Mouse (Mus musculus): Measurements from ENCODE around the gene Myh6.
"Not testable (repeated sequence)": the region's sequence is repeated elsewhere in the genome, so short reads cannot be mapped to it uniquely, and the experiment has no call there.

The Myh6 gene

DNA sequence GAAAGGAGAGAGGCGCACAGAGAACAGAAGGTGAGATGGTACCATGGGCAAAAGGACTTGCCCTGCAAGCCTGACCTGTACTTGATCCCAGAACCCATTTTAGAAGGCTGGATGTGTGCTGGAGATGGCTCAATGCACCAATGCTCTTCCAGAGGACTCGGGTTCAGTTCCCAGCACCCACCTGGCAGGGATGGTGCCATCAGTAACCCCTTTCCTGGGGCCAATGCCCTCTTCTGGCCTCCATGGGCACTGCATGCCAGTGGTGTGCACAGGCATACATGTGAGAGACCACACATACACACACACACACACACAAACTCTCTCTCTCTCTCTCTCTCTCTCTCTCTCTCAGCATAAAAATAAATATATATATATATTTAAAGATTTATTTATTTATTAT, 34.7 kb upstream of the Myh6 start:
- Histone ChIP-seq H3K36me3 (ENCODE audit: control insufficient read depth, insufficient read depth, low read length, poor library complexity, severe bottlenecking) (no peaks in the 10 kb centered on the region), H3K27me3 (ENCODE audit: control insufficient read depth, insufficient read depth, low read length, poor library complexity, severe bottlenecking) (no peaks in the 10 kb centered on the region; the same call in 1 of the 2 replicates)
- DNase-seq (ENCODE audit: low read depth, low spot score) = no peak

DNA sequence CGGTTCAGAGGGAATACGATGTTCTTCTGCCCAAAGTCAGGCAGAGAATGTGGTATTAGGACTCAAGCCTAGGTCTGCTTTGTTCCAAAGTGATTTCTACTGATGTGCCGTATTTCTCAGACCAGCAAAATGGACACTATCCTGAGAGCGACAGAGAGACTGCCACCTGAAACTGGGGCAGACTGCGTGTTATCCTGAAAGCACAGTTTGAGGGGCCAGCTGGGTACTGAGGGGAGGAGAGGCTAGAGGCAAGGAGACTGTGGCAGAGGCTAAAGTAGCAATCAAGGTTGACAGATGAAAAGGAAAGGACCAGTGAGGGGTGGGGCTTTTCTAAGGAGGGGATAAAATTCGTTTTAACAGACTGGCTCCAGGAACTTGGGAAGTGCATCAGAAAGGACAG, 34.1 kb upstream of the Myh6 start:
- H3K27me3 ChIP-seq (ENCODE audit: control insufficient read depth, insufficient read depth, low read length, poor library complexity, severe bottlenecking) = no peaks in the 10 kb centered on the region
- no peak for DNase-seq (ENCODE audit: low read depth, low spot score)
- no peaks in the 10 kb centered on the region for H3K36me3 ChIP-seq (ENCODE audit: control insufficient read depth, insufficient read depth, low read length, poor library complexity, severe bottlenecking)

DNA sequence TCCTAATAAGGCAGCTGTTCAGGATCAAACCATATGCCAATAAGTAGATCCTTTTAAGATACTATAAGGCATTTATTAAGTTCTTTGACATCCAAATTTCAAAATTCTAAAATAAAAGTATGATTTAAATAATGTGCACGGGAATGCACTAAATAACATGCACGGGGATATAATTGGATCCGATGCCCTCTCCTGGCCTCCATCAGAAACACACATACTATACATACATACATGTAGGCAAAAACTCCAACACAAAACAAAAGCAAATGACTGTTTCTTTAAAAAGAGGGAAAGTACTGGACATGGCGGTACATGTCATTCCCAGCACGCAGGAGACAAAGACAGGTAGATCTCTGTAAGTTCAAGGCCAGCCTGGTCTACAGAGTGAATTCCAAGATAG, 33.1 kb upstream of the Myh6 start:
- not testable (repeated sequence) for DNase-seq (ENCODE audit: low read depth, low spot score); H3K27me3 ChIP-seq (ENCODE audit: control insufficient read depth, insufficient read depth, low read length, poor library complexity, severe bottlenecking); H3K36me3 ChIP-seq (ENCODE audit: control insufficient read depth, insufficient read depth, low read length, poor library complexity, severe bottlenecking)

DNA sequence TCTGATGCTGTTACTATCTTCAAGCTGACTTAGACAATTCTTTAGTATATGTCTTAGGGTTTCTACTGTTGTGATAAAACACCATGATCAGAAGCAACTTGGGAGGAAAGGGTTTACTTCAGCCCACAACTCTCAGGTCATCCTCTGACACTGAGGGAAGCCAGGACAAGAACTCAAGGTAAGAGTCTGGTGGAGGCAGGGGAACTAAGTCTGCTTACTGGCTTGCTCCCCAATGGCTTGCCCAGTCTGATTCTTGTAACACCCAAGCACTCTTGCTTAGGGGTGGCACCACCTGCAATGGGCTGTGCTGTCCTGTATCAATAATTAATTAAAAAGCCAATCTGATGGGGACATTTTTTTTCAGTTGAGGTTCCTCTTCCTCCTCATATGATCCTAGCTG, 32.0 kb upstream of the Myh6 start:
- no peaks in the 10 kb centered on the region for H3K36me3 ChIP-seq (ENCODE audit: control insufficient read depth, insufficient read depth, low read length, poor library complexity, severe bottlenecking)
- H3K27me3 ChIP-seq (ENCODE audit: control insufficient read depth, insufficient read depth, low read length, poor library complexity, severe bottlenecking) = no peaks in the 10 kb centered on the region
- no peak for DNase-seq (ENCODE audit: low read depth, low spot score)

DNA sequence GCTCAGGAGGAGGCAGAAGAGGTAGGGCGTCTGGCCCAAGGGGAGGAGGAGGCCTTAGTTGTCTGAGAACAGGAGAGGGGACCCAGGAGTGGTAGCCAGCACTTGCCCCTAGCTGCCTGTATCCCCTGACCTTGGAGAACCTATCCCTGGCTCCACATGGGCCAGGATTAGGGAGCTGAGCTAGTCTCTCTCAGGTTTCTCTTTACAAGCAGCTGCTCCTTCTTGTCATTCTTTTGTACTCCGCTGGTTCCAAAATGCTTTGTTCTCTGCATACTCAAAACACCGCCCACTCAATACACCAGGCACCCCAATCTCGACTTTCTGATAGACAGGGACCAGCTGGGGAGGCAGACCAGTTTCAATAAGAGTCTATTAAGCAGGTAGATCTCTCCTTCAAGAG, 30.6 kb upstream of the Myh6 start:
- no peak for DNase-seq (ENCODE audit: low read depth, low spot score)
- no peaks in the 10 kb centered on the region for H3K27me3 ChIP-seq (ENCODE audit: control insufficient read depth, insufficient read depth, low read length, poor library complexity, severe bottlenecking)
- H3K36me3 ChIP-seq (ENCODE audit: control insufficient read depth, insufficient read depth, low read length, poor library complexity, severe bottlenecking) = no peaks in the 10 kb centered on the region

DNA sequence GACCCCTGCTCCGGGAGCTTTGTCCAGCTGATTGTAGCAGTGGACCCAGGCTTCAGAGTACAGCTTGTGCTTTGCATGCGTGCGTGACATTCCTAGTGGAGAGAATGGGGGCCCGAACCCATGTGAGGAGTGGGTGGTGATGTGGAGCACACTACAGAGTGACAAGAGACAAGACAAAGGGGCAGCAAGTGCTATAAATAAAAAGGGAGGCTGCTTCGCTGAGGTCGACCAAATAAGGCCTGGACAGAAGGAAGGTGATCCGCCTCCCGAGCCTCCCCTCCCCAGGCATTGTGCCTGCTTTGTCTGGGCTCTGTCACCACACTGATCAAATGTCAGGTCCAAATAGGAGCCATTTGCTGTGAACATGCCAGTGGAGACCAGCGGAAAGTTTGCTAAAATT, 30.1 kb upstream of the Myh6 start:
- Histone ChIP-seq H3K36me3 (ENCODE audit: control insufficient read depth, insufficient read depth, low read length, poor library complexity, severe bottlenecking) (no peaks in the 10 kb centered on the region), H3K27me3 (ENCODE audit: control insufficient read depth, insufficient read depth, low read length, poor library complexity, severe bottlenecking) (no peaks in the 10 kb centered on the region)
- DNase-seq (ENCODE audit: low read depth, low spot score) = no peak

DNA sequence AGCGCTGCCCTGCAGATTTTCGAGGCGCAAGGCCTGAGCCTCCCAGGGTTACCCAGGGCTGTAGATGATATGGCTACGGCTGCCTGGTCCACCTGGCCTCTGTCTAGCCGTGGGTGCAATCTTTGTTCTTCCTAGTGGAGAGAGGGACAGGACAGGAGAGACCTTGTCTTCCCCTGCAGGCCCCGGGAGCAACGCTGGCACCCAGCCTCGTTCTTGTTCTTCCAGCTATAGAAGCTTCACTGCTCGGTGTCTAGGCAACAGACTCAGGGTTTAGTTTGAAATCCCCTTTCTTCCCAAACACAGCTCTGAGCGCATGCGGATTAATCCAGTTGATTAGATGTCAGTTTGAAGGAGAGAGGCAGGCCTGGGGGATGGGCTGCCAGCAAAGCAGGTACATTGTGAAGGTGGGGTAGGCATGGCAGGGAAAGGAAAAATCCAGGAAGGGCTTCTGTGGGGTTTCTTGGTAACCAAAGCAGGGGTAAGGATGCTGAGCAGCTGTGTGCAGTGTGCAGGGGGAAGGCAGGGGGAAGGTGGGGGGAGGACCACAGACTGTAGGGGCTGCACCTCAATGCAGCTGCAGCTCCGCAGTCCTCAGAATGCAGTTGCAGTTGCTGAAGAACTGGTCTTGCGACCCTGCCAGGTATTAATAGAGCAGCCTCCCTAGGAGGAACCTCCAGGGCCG, 28.9 kb upstream of the Myh6 start:
- DNase-seq (ENCODE audit: low read depth, low spot score) = no peak
- Histone ChIP-seq H3K36me3 (ENCODE audit: control insufficient read depth, insufficient read depth, low read length, poor library complexity, severe bottlenecking) (no peaks in the 10 kb centered on the region), H3K27me3 (ENCODE audit: control insufficient read depth, insufficient read depth, low read length, poor library complexity, severe bottlenecking) (no peaks in the 10 kb centered on the region)

DNA sequence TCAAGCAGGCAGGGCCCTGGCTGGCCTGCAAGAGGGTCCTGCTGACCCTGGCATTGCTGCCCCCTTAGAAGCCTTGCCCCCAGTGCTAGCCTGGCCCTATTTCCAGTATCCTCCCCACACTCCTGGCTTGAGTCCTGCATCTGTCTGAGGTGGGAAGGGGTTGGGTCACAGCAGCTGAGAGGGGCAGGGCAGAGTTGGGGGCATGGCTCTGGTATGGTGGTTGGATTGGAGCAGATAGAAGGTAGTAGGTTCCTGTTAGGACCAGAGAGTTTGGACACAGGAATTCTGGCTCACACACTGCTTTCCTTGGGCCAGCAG, 28.1 kb upstream of the Myh6 start:
- no peaks in the 10 kb centered on the region for H3K27me3 ChIP-seq (ENCODE audit: control insufficient read depth, insufficient read depth, low read length, poor library complexity, severe bottlenecking)
- no peak for DNase-seq (ENCODE audit: low read depth, low spot score)

DNA sequence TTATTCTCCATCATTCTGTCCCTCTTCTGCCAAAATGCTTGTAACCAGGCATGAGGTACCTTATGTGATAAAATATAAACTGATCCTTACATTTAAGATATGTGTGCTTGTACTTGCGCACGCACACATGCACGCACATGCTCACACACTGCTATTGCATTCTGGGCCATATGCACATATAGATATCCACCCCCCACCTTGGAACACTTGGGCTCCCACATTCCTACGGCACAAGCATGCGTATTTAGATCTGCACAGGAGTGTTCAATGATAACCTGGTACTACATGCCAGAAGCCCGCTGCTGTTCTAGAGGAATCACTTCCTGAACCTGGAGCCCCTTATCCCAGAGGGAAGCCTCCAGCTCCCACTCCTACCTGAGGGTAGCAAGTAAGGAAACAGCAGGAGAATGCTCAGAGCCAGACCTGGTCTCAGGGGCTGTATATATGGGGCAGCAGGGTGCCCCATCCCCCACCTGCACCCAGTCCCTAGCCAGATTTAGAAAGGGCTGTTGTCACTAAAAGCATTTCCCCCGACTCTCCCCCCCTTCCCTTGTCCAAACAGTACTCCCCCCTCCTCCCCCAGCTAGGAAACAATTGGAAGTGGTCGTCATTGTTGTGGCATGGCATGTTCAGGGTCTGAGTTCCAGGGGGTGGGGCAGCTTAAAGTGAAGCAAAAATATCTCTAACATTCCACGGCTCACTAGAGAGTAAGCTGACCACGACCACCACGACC, 27.6 kb upstream of the Myh6 start, which contains the start of gene Myh7:
Myh7 (minus strand) TSS at position 491 of the 733 bp plus-strand sequence.
- no peak for DNase-seq (ENCODE audit: low read depth, low spot score)
- H3K27me3 ChIP-seq (ENCODE audit: control insufficient read depth, insufficient read depth, low read length, poor library complexity, severe bottlenecking) = no peaks in the 10 kb centered on the region
- no peaks in the 10 kb centered on the region for H3K36me3 ChIP-seq (ENCODE audit: control insufficient read depth, insufficient read depth, low read length, poor library complexity, severe bottlenecking)

More for the DNA sequence above, 28.1 kb upstream of the Myh6 start:
- no peaks in the 10 kb centered on the region for H3K36me3 ChIP-seq (ENCODE audit: control insufficient read depth, insufficient read depth, low read length, poor library complexity, severe bottlenecking)

DNA sequence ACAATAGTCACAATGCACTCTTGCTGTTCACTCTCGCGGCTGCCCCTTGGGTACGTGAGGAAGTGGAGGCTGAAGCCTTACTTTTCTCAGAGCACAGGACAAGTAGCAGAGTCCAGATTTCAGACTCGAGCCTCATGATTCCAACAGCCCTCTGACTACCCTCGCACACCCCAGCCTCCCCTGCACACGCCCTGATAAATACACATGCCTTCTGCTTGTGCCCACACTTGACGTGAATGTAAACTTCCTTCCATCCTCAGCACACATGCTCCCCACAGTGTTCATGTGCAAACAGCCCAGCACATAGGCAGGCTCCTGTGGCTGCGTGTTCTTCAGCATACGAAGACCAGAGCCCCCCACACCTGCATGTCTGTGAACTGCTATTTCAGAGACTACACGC, 26.9 kb upstream of the Myh6 start:
- H3K36me3 ChIP-seq (ENCODE audit: control insufficient read depth, insufficient read depth, low read length, poor library complexity, severe bottlenecking) = no peaks in the 10 kb centered on the region
- no peaks in the 10 kb centered on the region for H3K27me3 ChIP-seq (ENCODE audit: control insufficient read depth, insufficient read depth, low read length, poor library complexity, severe bottlenecking)

DNA sequence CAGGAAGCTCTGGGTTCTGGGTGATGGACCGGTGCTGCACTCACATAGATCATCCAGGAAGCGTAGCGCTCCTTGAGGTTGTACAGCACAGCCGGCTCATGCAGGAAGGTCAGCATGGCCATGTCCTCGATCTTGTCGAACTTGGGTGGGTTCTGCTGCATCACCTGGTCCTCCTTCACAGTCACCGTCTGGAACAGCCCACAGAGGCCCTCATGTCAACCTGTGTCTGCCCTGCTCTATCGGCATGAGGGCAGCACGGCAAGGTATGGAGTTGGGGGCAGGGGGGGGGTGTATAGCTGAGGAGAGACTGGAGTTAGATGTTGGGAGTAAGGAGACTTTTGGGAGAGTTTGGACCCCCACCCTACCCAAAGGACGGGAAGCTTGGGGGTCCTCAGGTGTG, 25.5 kb upstream of the Myh6 start:
- Histone ChIP-seq H3K36me3 (ENCODE audit: control insufficient read depth, insufficient read depth, low read length, poor library complexity, severe bottlenecking) (no peaks in the 10 kb centered on the region), H3K27me3 (ENCODE audit: control insufficient read depth, insufficient read depth, low read length, poor library complexity, severe bottlenecking) (no peaks in the 10 kb centered on the region)
- no peak for DNase-seq (ENCODE audit: low read depth, low spot score)

More for the DNA sequence above, 26.9 kb upstream of the Myh6 start:
- no peak for DNase-seq (ENCODE audit: low read depth, low spot score)

DNA sequence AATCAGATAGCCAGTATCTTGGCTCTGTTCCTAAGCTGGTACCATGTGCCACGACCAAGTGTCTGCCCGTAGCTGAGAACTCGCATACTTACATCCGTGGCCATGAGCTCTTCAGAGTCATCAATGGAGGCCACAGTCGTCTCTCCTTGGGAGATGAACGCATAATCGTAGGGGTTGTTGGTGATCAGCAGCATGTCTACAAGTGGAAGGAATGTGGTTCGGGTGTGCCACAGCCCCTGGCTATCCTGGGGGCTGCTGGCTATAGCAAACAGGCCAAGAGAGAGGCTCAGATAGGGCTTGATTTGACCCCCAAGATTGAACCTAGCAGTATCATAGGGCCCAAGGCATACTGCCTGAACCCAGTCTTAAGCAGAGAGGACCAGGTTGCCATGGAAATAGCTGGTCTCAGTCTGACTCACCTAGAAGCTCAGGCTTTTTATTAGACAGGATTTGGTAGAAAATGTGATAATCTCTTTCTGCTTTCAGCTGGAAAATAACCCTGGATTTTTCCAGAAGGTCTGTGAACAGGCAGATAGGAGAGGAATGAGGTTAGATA, 23.2 kb upstream of the Myh6 start:
- no peak for DNase-seq (ENCODE audit: low read depth, low spot score)
- Histone ChIP-seq H3K36me3 (ENCODE audit: control insufficient read depth, insufficient read depth, low read length, poor library complexity, severe bottlenecking) (no peaks in the 10 kb centered on the region), H3K27me3 (ENCODE audit: control insufficient read depth, insufficient read depth, low read length, poor library complexity, severe bottlenecking) (no peaks in the 10 kb centered on the region)

DNA sequence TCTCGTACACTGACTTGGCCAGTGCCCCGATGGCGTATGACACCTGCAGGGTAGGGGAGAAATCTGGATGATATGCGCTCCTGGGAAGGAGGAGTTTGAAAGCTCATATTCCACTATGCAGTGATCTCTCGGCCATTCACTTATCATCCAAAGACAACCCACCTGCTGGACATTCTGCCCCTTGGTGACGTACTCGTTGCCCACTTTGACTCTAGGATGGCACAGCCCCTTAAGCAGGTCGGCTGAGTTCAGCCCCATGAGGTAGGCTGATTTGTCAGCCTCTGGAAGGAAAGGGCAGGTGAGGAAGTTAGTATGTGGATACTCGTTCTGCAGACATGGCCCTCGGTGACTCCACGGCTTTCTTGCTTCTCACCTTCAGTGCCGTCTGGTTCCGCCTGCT, 22.2 kb upstream of the Myh6 start:
- Histone ChIP-seq H3K36me3 (ENCODE audit: control insufficient read depth, insufficient read depth, low read length, poor library complexity, severe bottlenecking) (no peaks in the 10 kb centered on the region), H3K27me3 (ENCODE audit: control insufficient read depth, insufficient read depth, low read length, poor library complexity, severe bottlenecking) (no peaks in the 10 kb centered on the region)
- DNase-seq (ENCODE audit: low read depth, low spot score) = no peak

DNA sequence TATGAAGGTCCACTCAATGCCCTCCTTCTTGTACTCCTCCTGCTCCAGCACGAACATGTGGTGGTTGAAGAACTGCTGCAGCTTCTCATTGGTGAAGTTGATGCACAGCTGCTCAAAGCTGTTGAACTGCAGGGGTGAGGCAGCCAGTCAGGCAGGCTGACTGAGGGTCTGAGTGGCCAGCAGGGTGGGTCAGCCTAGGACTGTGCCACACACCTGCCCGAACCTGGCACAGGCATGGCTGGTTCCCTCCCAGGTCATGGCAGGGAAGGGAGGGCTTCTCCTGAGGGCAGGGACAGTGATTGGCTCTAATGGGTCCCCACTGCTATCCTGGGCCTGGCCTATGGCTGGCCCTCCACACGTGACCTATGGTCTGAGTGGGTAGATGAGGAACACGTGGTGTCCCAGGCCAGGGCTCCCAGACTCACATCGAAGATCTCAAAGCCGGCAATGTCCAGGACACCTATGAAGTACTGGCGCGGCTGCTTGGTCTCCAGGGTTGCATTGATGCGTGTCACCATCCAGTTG, 21.7 kb upstream of the Myh6 start:
- H3K36me3 ChIP-seq (ENCODE audit: control insufficient read depth, insufficient read depth, low read length, poor library complexity, severe bottlenecking); H3K27me3 ChIP-seq (ENCODE audit: control insufficient read depth, insufficient read depth, low read length, poor library complexity, severe bottlenecking); DNase-seq (ENCODE audit: low read depth, low spot score): not testable (repeated sequence)

DNA sequence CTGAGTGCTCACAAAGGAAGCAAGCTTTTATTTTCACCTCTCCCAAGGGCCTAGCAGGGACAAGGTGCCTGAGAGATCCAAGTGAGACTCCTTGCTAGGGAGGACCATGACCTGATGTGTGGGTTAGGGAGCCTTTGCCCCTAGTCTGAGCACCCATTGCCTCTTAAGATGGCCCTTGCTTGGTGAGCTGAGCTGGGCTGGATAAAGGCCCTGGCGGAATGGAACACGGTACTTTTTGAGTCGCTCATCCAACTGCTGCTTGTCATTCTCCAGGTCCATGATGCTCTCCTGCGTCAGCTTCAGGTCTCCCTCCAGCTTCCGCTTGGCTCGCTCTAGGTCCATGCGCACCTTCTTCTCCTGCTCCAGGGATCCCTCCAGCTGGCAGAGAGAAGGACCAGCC, 15.2 kb upstream of the Myh6 start:
- no peak for DNase-seq (ENCODE audit: low read depth, low spot score)
- no peaks in the 10 kb centered on the region for H3K36me3 ChIP-seq (ENCODE audit: control insufficient read depth, insufficient read depth, low read length, poor library complexity, severe bottlenecking)
- H3K27me3 ChIP-seq (ENCODE audit: control insufficient read depth, insufficient read depth, low read length, poor library complexity, severe bottlenecking) = no peaks in the 10 kb centered on the region

Data from splenic B cell, adult 2 months (primary cell).